Mouse (Mus musculus) CD4-positive naive resting alpha-beta T cell, adult 57 days (primary cell): Measurements from ENCODE around the gene Hsf2bp. TPM values are rescaled to one million over a fixed set of nuclear protein-coding genes. Genes with fewer than 3 reads are reported as not detected.

Experiments
- total RNA-seq: library from RNA; stranded (reverse); gene quantifications from one replicate; pipeline ENCODE4 v1.2.4, GENCODE M21; 2023

The Hsf2bp gene
- 0.41 TPM for total RNA-seq

DNA sequence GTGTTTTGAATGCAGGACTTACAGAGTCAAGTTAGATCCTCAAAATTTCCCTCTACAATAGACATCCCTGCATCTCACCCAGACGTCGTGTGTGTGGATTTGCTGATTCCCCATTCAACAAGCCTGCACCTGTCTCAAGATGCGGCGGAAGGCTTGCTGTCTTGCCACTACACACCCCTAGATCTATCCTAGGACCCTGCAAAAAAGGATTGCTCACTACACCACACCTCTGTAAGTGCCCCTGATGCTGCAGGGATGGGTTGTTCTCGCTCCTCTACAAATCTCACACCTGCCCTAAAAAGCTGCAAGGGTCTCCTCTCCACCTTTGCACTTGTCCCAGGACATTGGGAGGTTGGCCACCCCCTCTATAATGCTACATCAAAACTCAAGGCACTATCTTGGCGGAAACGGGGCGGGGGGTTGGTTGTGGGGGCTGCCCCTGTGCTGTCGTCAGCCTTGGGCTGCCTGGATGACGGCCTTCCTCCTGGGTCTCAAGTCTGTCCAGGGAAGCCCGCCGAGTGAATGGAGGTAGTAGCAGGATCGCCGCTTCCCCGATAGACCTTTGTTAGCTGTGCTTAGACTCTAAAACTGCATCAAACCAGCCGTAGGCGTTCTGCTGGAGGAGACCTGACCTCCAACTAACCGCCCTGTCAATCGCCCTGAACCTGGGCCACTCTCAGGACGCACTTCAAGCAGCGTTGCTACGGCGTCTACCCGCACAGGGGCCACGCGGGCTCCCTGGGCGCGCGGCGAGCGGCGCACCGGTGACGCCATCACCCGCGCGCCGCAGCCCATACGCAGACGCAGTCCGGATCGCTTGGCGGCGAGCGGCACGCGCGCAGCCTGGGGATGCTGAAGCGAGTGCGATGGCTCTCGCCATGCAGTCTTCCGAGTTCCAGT, at the start of gene Hsf2bp, which contains the start of gene Rrp1b:
Gene Hsf2bp (minus strand): TSS at position 741 of the 900 bp plus-strand sequence.
Gene Rrp1b (plus strand): TSS at position 492 of the 900 bp plus-strand sequence.

Other genes with a start within 250 kb of the Hsf2bp start
- 432 TPM for gene Sik1, start 180.5 kb downstream of the Hsf2bp start, total RNA-seq
- gene Rrp1b, start 249 bp downstream of the Hsf2bp start, total RNA-seq, result 75.1 TPM
- gene Notch3, start 130.5 kb upstream of the Hsf2bp start, total RNA-seq, result 0.12 TPM
- 2.6 TPM for gene Ephx3, start 153.2 kb upstream of the Hsf2bp start, total RNA-seq
- 314 TPM for gene Brd4, start 248.4 kb upstream of the Hsf2bp start, total RNA-seq